ENCODE assay signal across 8 mouse cellular contexts in the genomic region with DNA sequence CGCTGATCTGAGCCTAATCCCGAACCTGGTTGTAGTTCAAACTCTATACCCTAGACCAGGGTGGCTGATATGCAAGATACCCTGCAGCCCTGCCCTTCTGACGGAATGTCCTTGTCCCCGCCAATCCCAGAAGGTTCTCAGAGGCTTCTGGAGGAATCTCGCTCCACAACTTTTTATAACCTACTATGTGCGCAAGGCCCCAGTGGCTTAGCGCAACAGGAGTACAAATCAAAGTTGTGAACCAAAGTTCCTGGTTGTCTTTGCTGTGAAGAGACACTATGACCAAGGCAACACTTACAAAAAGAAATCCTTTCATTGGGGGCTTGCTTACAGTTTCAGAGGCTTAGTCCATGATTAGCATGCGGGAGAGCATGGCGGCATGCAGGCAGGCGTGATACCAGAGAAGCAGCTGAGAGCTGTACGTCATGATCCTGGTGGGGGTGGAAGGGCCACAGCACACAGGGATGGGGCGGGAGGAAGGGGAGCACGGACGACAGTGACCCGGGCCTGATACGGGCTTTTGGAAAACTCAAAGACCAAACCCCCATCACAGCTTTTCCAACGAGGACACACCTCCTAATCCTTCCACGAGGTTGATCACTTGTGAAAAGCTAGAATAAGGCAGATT. TPM values are rescaled to one million over a fixed set of nuclear protein-coding genes. Genes with fewer than 3 reads are reported as not detected.
DNase-seq lines count a peak whose midpoint lies in the region; ATAC-seq and TF ChIP-seq lines count a peak whose summit lies in the region.

No protein-coding gene starts in this region.

- H3K4me3 ChIP-seq in forebrain, embryonic 11.5 days (ENCODE audit: low read depth, low read length) = peak overlapping the region; percentile 97; the same call in 1 of the 2 replicates
- no peak overlapping the region for H3K4me3 ChIP-seq in forebrain, postnatal 0 days (ENCODE audit: low read depth, low read length)
- peak overlapping the region; percentile 92 for H3K4me3 ChIP-seq in testis, adult 2 months (ENCODE audit: control insufficient read depth, low read depth, low read length)
- peak overlapping the region; percentile 92 for H3K4me3 ChIP-seq in limb, embryonic 12.5 days (replicated peaks)

- no peak for TF ChIP-seq CTCF in forebrain, postnatal 0 days (IDR thresholded peaks at IDR 0.05; ENCODE audit: low read depth)
- no peak; the same call in 1 of the 2 replicates for TF ChIP-seq CTCF in testis, adult 2 months (IDR thresholded peaks at IDR 0.05; ENCODE audit: control insufficient read depth, insufficient read depth, insufficient replicate concordance, low read depth, low read length)

- no peaks in the 10 kb centered on the region for H3K36me3 ChIP-seq in forebrain, embryonic 11.5 days (ENCODE audit: control insufficient read depth, insufficient read depth, low read length)
- H3K36me3 ChIP-seq in forebrain, postnatal 0 days (ENCODE audit: insufficient read depth) = peaks cover 9% of the 10 kb centered on the region; the same call in 1 of the 2 replicates
- H3K36me3 ChIP-seq in testis, adult 2 months (ENCODE audit: control insufficient read depth, insufficient read depth, low read length) = no peaks in the 10 kb centered on the region
- peaks cover 23% of the 10 kb centered on the region for H3K36me3 ChIP-seq in limb, embryonic 12.5 days

- no peak for TF ChIP-seq POLR2A in testis, adult 2 months (IDR thresholded peaks at IDR 0.05; ENCODE audit: control insufficient read depth, low read depth, low read length)

- DNase-seq in forebrain, embryonic 11.5 days (ENCODE audit: low spot score) = no peak
- DNase-seq in forebrain, postnatal 0 days = no peak
- DNase-seq in testis, postnatal 10 days (ENCODE audit: low spot score) = no peak
- no peak for DNase-seq in layer of hippocampus, postnatal 25 days (ENCODE audit: extremely low spot score in 1 of 2, low spot score in 1 of 2)
- DNase-seq in left cerebral cortex, adult 11 months (ENCODE audit: low spot score) = no peak

- no peak overlapping the region for H3K4me2 ChIP-seq in forebrain, embryonic 11.5 days (ENCODE audit: low read depth, low read length, severe bottlenecking)
- no peak overlapping the region for H3K4me2 ChIP-seq in forebrain, postnatal 0 days (ENCODE audit: low read depth)
- no peak overlapping the region; the same call in 1 of the 2 replicates for H3K4me2 ChIP-seq in limb, embryonic 12.5 days

- H3K4me1 ChIP-seq in forebrain, embryonic 11.5 days (replicated peaks; ENCODE audit: control insufficient read depth, insufficient read depth, low read length) = peaks cover 8% of the 10 kb centered on the region; the same call in 1 of the 2 replicates
- H3K4me1 ChIP-seq in forebrain, postnatal 0 days (ENCODE audit: insufficient read depth) = peaks cover 7% of the 10 kb centered on the region
- peaks cover 16% of the 10 kb centered on the region for H3K4me1 ChIP-seq in testis, adult 2 months (ENCODE audit: control insufficient read depth, insufficient read depth, low read length)
- H3K4me1 ChIP-seq in limb, embryonic 12.5 days (replicated peaks) = peaks cover 10% of the 10 kb centered on the region

- H3K27me3 ChIP-seq in forebrain, embryonic 11.5 days (ENCODE audit: control insufficient read depth, insufficient read depth, low read length) = no peaks in the 10 kb centered on the region
- H3K27me3 ChIP-seq in forebrain, postnatal 0 days (ENCODE audit: insufficient read depth, low read length) = no peaks in the 10 kb centered on the region
- H3K27me3 ChIP-seq in testis, adult 2 months (ENCODE audit: control insufficient read depth, insufficient read depth, low read length) = no peaks in the 10 kb centered on the region
- no peaks in the 10 kb centered on the region for H3K27me3 ChIP-seq in limb, embryonic 12.5 days

- WGBS in forebrain, embryonic 11.5 days = 75% methylated on average over 18 of the region's 18 CpGs
- 69% methylated on average over 18 of the region's 18 CpGs for WGBS in forebrain, postnatal 0 days
- 73% methylated on average over 18 of the region's 18 CpGs for WGBS in limb, embryonic 12.5 days

- no peak overlapping the region for H3K9ac ChIP-seq in forebrain, embryonic 11.5 days (ENCODE audit: low read length)
- no peak overlapping the region for H3K9ac ChIP-seq in forebrain, postnatal 0 days
- no peak overlapping the region for H3K9ac ChIP-seq in limb, embryonic 12.5 days (replicated peaks)

- ATAC-seq in forebrain, embryonic 11.5 days (replicated peaks; ENCODE audit: low FRiP score) = 0 out of 2 replicates have a peak, but pooled peaks have one; percentile 10
- no peak for ATAC-seq in forebrain, postnatal 0 days
- ATAC-seq in limb, embryonic 12.5 days (ENCODE audit: insufficient number of reproducible peaks, insufficient read depth, low FRiP score, low TSS enrichment, low read depth) = no peak
- ATAC-seq in megakaryocyte progenitor cell, adult 5-6 weeks (replicated peaks; ENCODE audit: poor library complexity) = no peak

- no peaks in the 10 kb centered on the region for H3K9me3 ChIP-seq in forebrain, embryonic 11.5 days (ENCODE audit: control insufficient read depth, low read length)
- H3K9me3 ChIP-seq in forebrain, postnatal 0 days (ENCODE audit: low read length) = no peaks in the 10 kb centered on the region
- H3K9me3 ChIP-seq in limb, embryonic 12.5 days = peaks cover 7% of the 10 kb centered on the region; the same call in 1 of the 2 replicates

- no peak overlapping the region for H3K27ac ChIP-seq in forebrain, embryonic 11.5 days (ENCODE audit: low read depth, low read length)
- H3K27ac ChIP-seq in forebrain, postnatal 0 days (ENCODE audit: low read depth, low read length) = no peak overlapping the region
- H3K27ac ChIP-seq in testis, adult 2 months (ENCODE audit: control insufficient read depth, insufficient read depth, low read depth, low read length) = no peak overlapping the region
- H3K27ac ChIP-seq in limb, embryonic 12.5 days = no peak overlapping the region

RNA-seq across cellular contexts. Expression of a gene that starts 0.5 kb away (rescaled TPM):
- polyA plus RNA-seq in forebrain, embryonic 11.5 days (2014; fragmentation: Nextera tagmentation; extraction: Ambion mirVana) = 50.0 and 51.2 TPM in 2 replicates
- 49.6 and 51.1 TPM in 2 replicates for total RNA-seq in forebrain, postnatal 0 days (2014; rRNA removed)
- 38.9 and 43.0 TPM in 2 replicates for polyA plus RNA-seq in forebrain, postnatal 0 days (2015; fragmentation: Nextera tagmentation; extraction: Ambion mirVana)
- polyA plus RNA-seq in testis, adult 2 months (2012; rRNA removed) = 27.3 and 30.1 TPM in 2 replicates
- 87.1 and 87.7 TPM in 2 replicates for polyA plus RNA-seq in limb, embryonic 12.5 days (2016; fragmentation: Nextera tagmentation; extraction: Ambion mirVana)
- total RNA-seq in layer of hippocampus, postnatal 25 days (2021) = 10 to 100 TPM; 41.2 to 46.5 TPM
- total RNA-seq in megakaryocyte progenitor cell, adult 5-6 weeks (2015) = 33.5 and 37.1 TPM in 2 replicates
- total RNA-seq in megakaryocyte progenitor cell, adult 5-6 weeks (2017) = 50.4 and 64.3 TPM in 2 replicates

RNA-seq across cellular contexts. Expression of a gene that starts 9.5 kb away (rescaled TPM):
- not detected in 2 replicates for polyA plus RNA-seq in forebrain, embryonic 11.5 days (2014; fragmentation: Nextera tagmentation; extraction: Ambion mirVana)
- 0.08 and 0.67 TPM in 2 replicates for total RNA-seq in forebrain, postnatal 0 days (2014; rRNA removed)
- 0.31 and 0.68 TPM in 2 replicates for polyA plus RNA-seq in forebrain, postnatal 0 days (2015; fragmentation: Nextera tagmentation; extraction: Ambion mirVana)
- polyA plus RNA-seq in testis, adult 2 months (2012; rRNA removed) = 518 and 561 TPM in 2 replicates
- 0.28 TPM in 1 of 2 replicates, not detected in the other for polyA plus RNA-seq in limb, embryonic 12.5 days (2016; fragmentation: Nextera tagmentation; extraction: Ambion mirVana)
- under 1 TPM; 0.17 to 0.21 TPM for total RNA-seq in layer of hippocampus, postnatal 25 days (2021)
- not detected in 2 replicates for total RNA-seq in megakaryocyte progenitor cell, adult 5-6 weeks (2015)
- total RNA-seq in megakaryocyte progenitor cell, adult 5-6 weeks (2017) = not detected in 2 replicates

RNA-seq across cellular contexts. Expression of a gene that starts 18.3 kb away (rescaled TPM):
- polyA plus RNA-seq in forebrain, embryonic 11.5 days (2014; fragmentation: Nextera tagmentation; extraction: Ambion mirVana) = 14.3 and 15.3 TPM in 2 replicates
- total RNA-seq in forebrain, postnatal 0 days (2014; rRNA removed) = 29.9 and 43.0 TPM in 2 replicates
- 3.5 and 3.8 TPM in 2 replicates for polyA plus RNA-seq in forebrain, postnatal 0 days (2015; fragmentation: Nextera tagmentation; extraction: Ambion mirVana)
- 12.5 and 15.8 TPM in 2 replicates for polyA plus RNA-seq in testis, adult 2 months (2012; rRNA removed)
- 11.1 and 13.2 TPM in 2 replicates for polyA plus RNA-seq in limb, embryonic 12.5 days (2016; fragmentation: Nextera tagmentation; extraction: Ambion mirVana)
- 10 to 100 TPM; 46.3 to 73.9 TPM for total RNA-seq in layer of hippocampus, postnatal 25 days (2021)
- total RNA-seq in megakaryocyte progenitor cell, adult 5-6 weeks (2015) = 1.1 and 3.3 TPM in 2 replicates
- total RNA-seq in megakaryocyte progenitor cell, adult 5-6 weeks (2017) = 5.8 and 6.0 TPM in 2 replicates

Comparison
In these comparisons a context has a peak if more than half of its experiments do, and no peak if none do; other contexts are left out.
1. RNA of a gene that starts 9.5 kb away (polyA plus RNA-seq): 518 to 561 TPM in testis, adult 2 months; 0.31 to 0.68 TPM in forebrain, postnatal 0 days, not detected in forebrain, embryonic 11.5 days and 0.28 TPM in limb, embryonic 12.5 days; every median in the first group is over 100 times any median in the second.